Comparison of ENCODE assay signal across 22 mouse cellular contexts in the genomic region with DNA sequence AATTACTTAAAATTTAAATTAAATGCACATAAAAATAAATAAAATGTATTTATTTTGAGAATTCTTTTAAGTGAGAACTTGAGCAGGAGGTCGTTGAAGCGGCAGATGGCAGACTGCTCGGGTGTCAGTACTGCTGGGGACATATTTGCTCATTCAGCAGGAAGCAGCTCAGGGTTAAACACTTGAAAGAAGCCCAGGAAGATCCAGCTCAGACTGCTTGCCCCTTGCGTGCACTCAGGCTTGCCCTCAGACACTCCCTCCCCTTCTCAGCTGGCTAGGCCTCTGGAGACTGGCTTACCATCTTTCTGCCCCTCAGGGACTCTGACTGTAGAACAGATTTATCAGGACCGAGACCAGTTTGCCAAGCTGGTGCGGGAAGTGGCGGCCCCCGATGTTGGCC.
"Had no signal": no experiment of that assay in that cellular context is flagged by ENCODE, and none has a peak within 500 bp of the region (broad histone marks: within the 10 kb centered on the region; RNA-seq: fewer than 3 reads in every experiment).

No protein-coding gene starts in this region.

- H3K27me3 ChIP-seq: liver, embryonic 15.5 days; lung, embryonic 15.5 days; midbrain, embryonic 13.5 days; neural tube, embryonic 13.5 days had no signal

- H3K4me3 ChIP-seq: liver, embryonic 15.5 days; lung, embryonic 15.5 days; megakaryocyte, embryonic 14.5 days; midbrain, embryonic 10.5 days; midbrain, embryonic 13.5 days; myocyte; neural tube, embryonic 13.5 days had no signal

- H3K4me2 ChIP-seq: liver, embryonic 11.5 days; liver, embryonic 15.5 days; lung, embryonic 15.5 days; midbrain, embryonic 13.5 days; neural tube, embryonic 13.5 days had no signal

- H3K9me3 ChIP-seq: liver, embryonic 15.5 days; lung, embryonic 15.5 days; megakaryocyte, embryonic 14.5 days; midbrain, embryonic 10.5 days; midbrain, embryonic 13.5 days; neural tube, embryonic 13.5 days had no signal

- H3K27ac ChIP-seq: liver, embryonic 15.5 days; lung, embryonic 15.5 days; midbrain, embryonic 10.5 days; midbrain, embryonic 13.5 days; neural tube, embryonic 13.5 days; stomach, postnatal 0 days had no signal

- H3K9ac ChIP-seq: liver, embryonic 15.5 days; lung, embryonic 15.5 days; neural tube, embryonic 13.5 days had no signal

- H3K4me1 ChIP-seq: lung, embryonic 15.5 days; midbrain, embryonic 10.5 days; neural tube, embryonic 13.5 days had no signal

- ATAC-seq: intestine, embryonic 16.5 days; midbrain, embryonic 13.5 days; midbrain, embryonic 16.5 days had no signal

- DNase-seq: kidney, adult 18-20 months; kidney, postnatal 14 days; lung, adult 18-20 months; lung, postnatal 10 days; lung, postnatal 36 days; right cerebral cortex, adult 18-20 months; right cerebral cortex, postnatal 14 days; right cerebral cortex, postnatal 4 days; thymus, adult 2 months; thymus, postnatal 14 days; thymus, postnatal 4 days had no signal
